ENCODE assay signal across 9 mouse cellular contexts in the genomic region with DNA sequence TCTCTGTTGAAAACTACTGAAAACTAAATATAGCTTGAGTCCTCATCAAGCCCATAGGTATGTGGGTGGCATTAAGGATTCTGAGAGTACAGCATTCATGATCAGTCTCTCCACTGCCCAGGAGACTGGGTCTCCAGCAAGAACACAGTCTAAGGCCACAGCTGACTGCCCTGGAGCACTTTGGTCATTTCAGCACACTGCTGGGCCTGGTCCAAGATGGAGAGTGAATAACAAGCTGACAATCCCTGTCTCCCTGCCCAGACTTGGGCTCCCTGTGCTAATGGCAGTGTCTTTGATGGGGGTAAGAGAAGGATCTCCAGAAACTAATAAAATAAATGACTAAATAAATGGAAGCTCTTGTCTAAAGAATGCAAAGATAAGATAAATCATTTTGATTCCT. TPM values are rescaled to one million over a fixed set of nuclear protein-coding genes. Genes with fewer than 3 reads are reported as not detected.
DNase-seq lines count a peak whose midpoint lies in the region; ATAC-seq lines count a peak whose summit lies in the region.
"Had no signal": no experiment of that assay in that cellular context is flagged by ENCODE, and none has a peak within 500 bp of the region (broad histone marks: within the 10 kb centered on the region; RNA-seq: fewer than 3 reads in every experiment).

No protein-coding gene starts in this region.

- H3K9ac ChIP-seq in forebrain, embryonic 11.5 days (ENCODE audit: low read length), result no peak overlapping the region
- H3K9ac ChIP-seq in hindbrain, embryonic 16.5 days (ENCODE audit: low read depth, low read length), result no peak overlapping the region
- no peak overlapping the region for H3K9ac ChIP-seq in neural tube, embryonic 14.5 days (replicated peaks; ENCODE audit: low read depth, low read length)
- H3K9ac ChIP-seq in liver, embryonic 12.5 days, result no peak overlapping the region
- H3K9ac ChIP-seq: liver, embryonic 15.5 days had no signal

- ATAC-seq in forebrain, embryonic 11.5 days (replicated peaks; ENCODE audit: low FRiP score), result 0 out of 2 replicates have a peak, but pooled peaks have one; percentile 10
- ATAC-seq in hindbrain, embryonic 16.5 days, result peak; percentile 86
- peak; percentile 54 for ATAC-seq in neural tube, embryonic 14.5 days (ENCODE audit: low read depth)
- no peak for ATAC-seq in liver, embryonic 12.5 days

- DNase-seq in forebrain, embryonic 11.5 days (ENCODE audit: low spot score), result no peak
- DNase-seq in forebrain, embryonic 10.5 days (ENCODE audit: extremely low spot score, low spot score), result no peak
- peak; percentile 23 for DNase-seq in right cerebral cortex, postnatal 4 days
- DNase-seq in right cerebral cortex, postnatal 36 days (ENCODE audit: low spot score in 2 of 2), result no peak
- DNase-seq in embryo, embryonic 10 days (ENCODE audit: low spot score), result no peak

- no peaks in the 10 kb centered on the region for H3K4me1 ChIP-seq in forebrain, embryonic 11.5 days (replicated peaks; ENCODE audit: control insufficient read depth, insufficient read depth, low read length)
- peaks cover 8% of the 10 kb centered on the region for H3K4me1 ChIP-seq in forebrain, embryonic 10.5 days
- H3K4me1 ChIP-seq in hindbrain, embryonic 16.5 days (ENCODE audit: control insufficient read depth, insufficient read depth, low read depth, low read length), result peaks cover 15% of the 10 kb centered on the region; the same call in 1 of the 2 replicates
- H3K4me1 ChIP-seq in neural tube, embryonic 14.5 days (ENCODE audit: control insufficient read depth, insufficient read depth, low read length), result no peaks in the 10 kb centered on the region; the same call in 1 of the 2 replicates
- no peaks in the 10 kb centered on the region for H3K4me1 ChIP-seq in liver, embryonic 12.5 days
- H3K4me1 ChIP-seq: liver, embryonic 15.5 days had no signal

- no peaks in the 10 kb centered on the region for H3K36me3 ChIP-seq in forebrain, embryonic 11.5 days (ENCODE audit: control insufficient read depth, insufficient read depth, low read length)
- no peaks in the 10 kb centered on the region for H3K36me3 ChIP-seq in forebrain, embryonic 10.5 days (replicated peaks)
- no peaks in the 10 kb centered on the region for H3K36me3 ChIP-seq in hindbrain, embryonic 16.5 days (ENCODE audit: control insufficient read depth, insufficient read depth, low read length)
- H3K36me3 ChIP-seq in neural tube, embryonic 14.5 days (ENCODE audit: control insufficient read depth, insufficient read depth, low read length), result no peaks in the 10 kb centered on the region
- no peaks in the 10 kb centered on the region for H3K36me3 ChIP-seq in liver, embryonic 12.5 days
- H3K36me3 ChIP-seq: liver, embryonic 15.5 days had no signal

- H3K4me3 ChIP-seq in forebrain, embryonic 11.5 days (ENCODE audit: low read depth, low read length), result no peak overlapping the region
- H3K4me3 ChIP-seq in forebrain, embryonic 10.5 days, result no peak overlapping the region
- no peak overlapping the region for H3K4me3 ChIP-seq in hindbrain, embryonic 16.5 days (ENCODE audit: low read length)
- no peak overlapping the region for H3K4me3 ChIP-seq in neural tube, embryonic 14.5 days (ENCODE audit: low read depth, low read length)
- no peak overlapping the region for H3K4me3 ChIP-seq in liver, embryonic 12.5 days
- H3K4me3 ChIP-seq: liver, embryonic 15.5 days had no signal

- no peaks in the 10 kb centered on the region for H3K9me3 ChIP-seq in forebrain, embryonic 11.5 days (ENCODE audit: control insufficient read depth, low read length)
- no peaks in the 10 kb centered on the region for H3K9me3 ChIP-seq in forebrain, embryonic 10.5 days
- H3K9me3 ChIP-seq in hindbrain, embryonic 16.5 days (ENCODE audit: control insufficient read depth, low read length), result no peaks in the 10 kb centered on the region
- no peaks in the 10 kb centered on the region for H3K9me3 ChIP-seq in neural tube, embryonic 14.5 days (ENCODE audit: control insufficient read depth, low read length)
- H3K9me3 ChIP-seq in liver, embryonic 12.5 days (replicated peaks), result no peaks in the 10 kb centered on the region
- H3K9me3 ChIP-seq: liver, embryonic 15.5 days had no signal

- no peak overlapping the region for H3K4me2 ChIP-seq in forebrain, embryonic 11.5 days (ENCODE audit: low read depth, low read length, severe bottlenecking)
- no peak overlapping the region for H3K4me2 ChIP-seq in hindbrain, embryonic 16.5 days (ENCODE audit: low read length)
- no peak overlapping the region for H3K4me2 ChIP-seq in neural tube, embryonic 14.5 days (ENCODE audit: low read depth, low read length)
- no peak overlapping the region for H3K4me2 ChIP-seq in liver, embryonic 12.5 days
- H3K4me2 ChIP-seq: liver, embryonic 15.5 days had no signal

- H3K27me3 ChIP-seq in forebrain, embryonic 11.5 days (ENCODE audit: control insufficient read depth, insufficient read depth, low read length), result no peaks in the 10 kb centered on the region
- no peaks in the 10 kb centered on the region for H3K27me3 ChIP-seq in forebrain, embryonic 10.5 days (ENCODE audit: poor library complexity, severe bottlenecking)
- no peaks in the 10 kb centered on the region for H3K27me3 ChIP-seq in hindbrain, embryonic 16.5 days (replicated peaks; ENCODE audit: control insufficient read depth, insufficient read depth, low read length)
- H3K27me3 ChIP-seq in neural tube, embryonic 14.5 days (ENCODE audit: control insufficient read depth, insufficient read depth, low read length), result no peaks in the 10 kb centered on the region
- no peaks in the 10 kb centered on the region; the same call in 1 of the 2 replicates for H3K27me3 ChIP-seq in liver, embryonic 12.5 days (replicated peaks)
- H3K27me3 ChIP-seq: liver, embryonic 15.5 days had no signal

- no peak overlapping the region for H3K27ac ChIP-seq in forebrain, embryonic 11.5 days (ENCODE audit: low read depth, low read length)
- no peak overlapping the region for H3K27ac ChIP-seq in forebrain, embryonic 10.5 days
- H3K27ac ChIP-seq in hindbrain, embryonic 16.5 days (ENCODE audit: low read depth, low read length), result no peak overlapping the region
- no peak overlapping the region for H3K27ac ChIP-seq in neural tube, embryonic 14.5 days (ENCODE audit: low read depth, low read length)
- H3K27ac ChIP-seq in liver, embryonic 12.5 days, result no peak overlapping the region
- H3K27ac ChIP-seq: liver, embryonic 15.5 days had no signal

RNA-seq across cellular contexts. Expression of a gene that starts 30.5 kb away (rescaled TPM):
- polyA plus RNA-seq in forebrain, embryonic 11.5 days (2014; fragmentation: Nextera tagmentation; extraction: Ambion mirVana), result 19.0 and 22.5 TPM in 2 replicates
- 6.5 and 7.4 TPM in 2 replicates for polyA plus RNA-seq in forebrain, embryonic 10.5 days (2016; fragmentation: Nextera tagmentation; extraction: Ambion mirVana)
- 24.2 and 28.3 TPM in 2 replicates for polyA plus RNA-seq in hindbrain, embryonic 16.5 days (2015; fragmentation: Nextera tagmentation; extraction: Ambion mirVana)
- polyA plus RNA-seq in neural tube, embryonic 14.5 days (2014; fragmentation: Nextera tagmentation; extraction: Ambion mirVana), result 76.0 and 79.2 TPM in 2 replicates
- 1.8 and 2.1 TPM in 2 replicates for polyA plus RNA-seq in liver, embryonic 12.5 days (2016; fragmentation: Nextera tagmentation; extraction: Ambion mirVana)
